Mouse (Mus musculus): ENCODE data around the gene Ptch2.
A peak's percentile ranks its signal among the peaks of the same experiment; 100 is the strongest.

Gene Ptch2

GRCm38 (mm10) chr4:117127991-117128686, 32.3 kb downstream of the Ptch2 start:
- DNase-seq (ENCODE audit: low spot score in 2 of 2), result no peak

- no peak for DNase-seq (ENCODE audit: low spot score in 2 of 2)
Observed at GRCm38 (mm10) chr4:117130790-117131189, 34.9 kb downstream of the Ptch2 start.

GRCm38 (mm10) chr4:117131198-117131597, 35.3 kb downstream of the Ptch2 start:
- peak in 1 of 2 experiments; percentile 52 for DNase-seq (ENCODE audit: low spot score in 2 of 2)

- no peak for DNase-seq (ENCODE audit: low spot score in 2 of 2)
Observed at GRCm38 (mm10) chr4:117131890-117132793, 36.3 kb downstream of the Ptch2 start.

GRCm38 (mm10) chr4:117132794-117133143, 36.9 kb downstream of the Ptch2 start:
- DNase-seq (ENCODE audit: low spot score in 2 of 2), result no peak

GRCm38 (mm10) chr4:117133366-117133796, 37.5 kb downstream of the Ptch2 start:
- no peak for DNase-seq (ENCODE audit: low spot score in 2 of 2)

GRCm38 (mm10) chr4:117133817-117134600, 38.1 kb downstream of the Ptch2 start, which contains the start of gene Plk3:
Plk3 (minus strand) TSS chr4:117133963.
- DNase-seq (ENCODE audit: low spot score in 2 of 2), result peak; percentile 97 to 98

GRCm38 (mm10) chr4:117134601-117134995, 38.7 kb downstream of the Ptch2 start:
- DNase-seq (ENCODE audit: low spot score in 2 of 2), result no peak

- DNase-seq (ENCODE audit: low spot score in 2 of 2), result peak in 1 of 2 experiments; percentile 65
Observed at GRCm38 (mm10) chr4:117136034-117136433, 40.2 kb downstream of the Ptch2 start.

GRCm38 (mm10) chr4:117138295-117139216, 42.7 kb downstream of the Ptch2 start:
- no peak for DNase-seq (ENCODE audit: low spot score in 2 of 2)

GRCm38 (mm10) chr4:117139217-117139612, 43.3 kb downstream of the Ptch2 start:
- DNase-seq (ENCODE audit: low spot score in 2 of 2), result no peak

- no peak for DNase-seq (ENCODE audit: low spot score in 2 of 2)
Observed at GRCm38 (mm10) chr4:117140613-117141012, 44.7 kb downstream of the Ptch2 start.

- DNase-seq (ENCODE audit: low spot score in 2 of 2), result no peak
Observed at GRCm38 (mm10) chr4:117143023-117143422, 47.1 kb downstream of the Ptch2 start.

- no peak for DNase-seq (ENCODE audit: low spot score in 2 of 2)
Observed at GRCm38 (mm10) chr4:117145248-117145647, 49.4 kb downstream of the Ptch2 start.

- DNase-seq (ENCODE audit: low spot score in 2 of 2), result peak; percentile 79 to 83
Observed at GRCm38 (mm10) chr4:117146176-117146575, 50.3 kb downstream of the Ptch2 start.

GRCm38 (mm10) chr4:117148047-117148713, 52.3 kb downstream of the Ptch2 start:
- no peak for DNase-seq (ENCODE audit: low spot score in 2 of 2)

GRCm38 (mm10) chr4:117148815-117149214, 52.9 kb downstream of the Ptch2 start:
- DNase-seq (ENCODE audit: low spot score in 2 of 2), result no peak

GRCm38 (mm10) chr4:117149291-117150211, 53.7 kb downstream of the Ptch2 start:
- no peak for DNase-seq (ENCODE audit: low spot score in 2 of 2)

GRCm38 (mm10) chr4:117150212-117150733, 54.4 kb downstream of the Ptch2 start:
- no peak for DNase-seq (ENCODE audit: low spot score in 2 of 2)
